Mouse (Mus musculus): Measurements from ENCODE around the gene Mbnl2.

Gene Mbnl2

GRCm38 (mm10) chr14:120387293-120387692, 111.8 kb downstream of the Mbnl2 start:
- no peak for DNase-seq (ENCODE audit: low spot score)

GRCm38 (mm10) chr14:120388818-120389691, 113.6 kb downstream of the Mbnl2 start:
- no peak for DNase-seq (ENCODE audit: low spot score)

GRCm38 (mm10) chr14:120390231-120390944, 114.9 kb downstream of the Mbnl2 start:
- no peak for DNase-seq (ENCODE audit: low spot score)

- DNase-seq (ENCODE audit: low spot score) = no peak
Observed at GRCm38 (mm10) chr14:120391701-120392100, 116.2 kb downstream of the Mbnl2 start.

- DNase-seq (ENCODE audit: low spot score) = no peak
Observed at GRCm38 (mm10) chr14:120392441-120392840, 117.0 kb downstream of the Mbnl2 start.

- no peak for DNase-seq (ENCODE audit: low spot score)
Observed at GRCm38 (mm10) chr14:120393441-120393840, 118.0 kb downstream of the Mbnl2 start.

GRCm38 (mm10) chr14:120394216-120394615, 118.7 kb downstream of the Mbnl2 start:
- DNase-seq (ENCODE audit: low spot score) = no peak

GRCm38 (mm10) chr14:120394827-120395226, 119.4 kb downstream of the Mbnl2 start:
- no peak for DNase-seq (ENCODE audit: low spot score)

- DNase-seq (ENCODE audit: low spot score) = no peak
Observed at GRCm38 (mm10) chr14:120395501-120395900, 120.0 kb downstream of the Mbnl2 start.

- peak; percentile 17 for DNase-seq (ENCODE audit: low spot score)
Observed at GRCm38 (mm10) chr14:120397871-120398647, 122.6 kb downstream of the Mbnl2 start.

- no peak for DNase-seq (ENCODE audit: low spot score)
Observed at GRCm38 (mm10) chr14:120399614-120400013, 124.1 kb downstream of the Mbnl2 start.

GRCm38 (mm10) chr14:120401158-120401557, 125.7 kb downstream of the Mbnl2 start:
- DNase-seq (ENCODE audit: low spot score) = no peak

GRCm38 (mm10) chr14:120402715-120403114, 127.2 kb downstream of the Mbnl2 start:
- DNase-seq (ENCODE audit: low spot score) = no peak

GRCm38 (mm10) chr14:120404364-120404763, 128.9 kb downstream of the Mbnl2 start:
- no peak for DNase-seq (ENCODE audit: low spot score)

- DNase-seq (ENCODE audit: low spot score) = no peak
Observed at GRCm38 (mm10) chr14:120404811-120405582, 129.5 kb downstream of the Mbnl2 start.

GRCm38 (mm10) chr14:120405597-120405996, 130.1 kb downstream of the Mbnl2 start:
- no peak for DNase-seq (ENCODE audit: low spot score)

GRCm38 (mm10) chr14:120406271-120406670, 130.8 kb downstream of the Mbnl2 start:
- no peak for DNase-seq (ENCODE audit: low spot score)

GRCm38 (mm10) chr14:120406820-120407219, 131.4 kb downstream of the Mbnl2 start:
- DNase-seq (ENCODE audit: low spot score) = no peak

GRCm38 (mm10) chr14:120409854-120410253, 134.4 kb downstream of the Mbnl2 start:
- no peak for DNase-seq (ENCODE audit: low spot score)

- DNase-seq (ENCODE audit: low spot score) = no peak
Observed at GRCm38 (mm10) chr14:120416886-120417285, 141.4 kb downstream of the Mbnl2 start.

GRCm38 (mm10) chr14:120418964-120419363, 143.5 kb downstream of the Mbnl2 start:
- DNase-seq (ENCODE audit: low spot score) = no peak

GRCm38 (mm10) chr14:120428497-120428896, 153.0 kb downstream of the Mbnl2 start:
- no peak for DNase-seq (ENCODE audit: low spot score)

Measured in spleen, adult 12 weeks (tissue).